8 mouse cellular contexts compared by ENCODE assay signal in the genomic region with DNA sequence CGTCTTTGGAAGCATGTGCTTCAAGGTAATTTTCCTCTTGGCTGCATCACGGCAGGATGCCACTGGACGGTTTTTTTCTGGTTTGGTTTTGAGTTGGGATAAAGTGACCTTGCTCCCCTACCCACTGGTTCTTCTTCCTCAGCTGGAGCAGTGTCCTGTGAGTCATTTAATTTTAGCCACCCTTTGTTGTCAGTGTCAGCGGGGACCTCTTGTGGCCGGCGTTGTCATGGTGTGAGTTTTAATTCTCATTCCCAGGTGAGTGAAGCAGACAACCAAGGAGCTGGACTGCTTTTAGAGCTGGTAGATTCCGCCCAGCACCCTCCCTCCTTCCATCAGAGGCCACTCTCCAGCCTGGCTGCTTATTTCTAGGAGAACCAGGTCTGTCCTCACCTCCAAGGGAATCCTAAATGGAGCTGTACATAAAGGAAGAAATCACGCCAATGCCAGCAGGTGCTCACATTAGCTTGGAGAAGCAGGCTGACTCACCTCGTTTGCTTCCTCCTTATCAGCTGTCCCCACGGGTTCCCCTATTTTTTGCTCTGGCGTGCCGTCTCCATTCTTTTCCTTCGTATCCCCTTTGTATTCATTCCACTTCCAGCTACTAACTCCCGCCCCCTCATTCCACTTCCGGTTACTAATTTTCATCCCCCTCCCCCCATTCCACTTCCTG.
DNase-seq lines count a peak whose midpoint lies in the region; ATAC-seq lines count a peak whose summit lies in the region.

No protein-coding gene starts in this region.

- WGBS in hindbrain, embryonic 15.5 days = 46% methylated on average over 15 of the region's 15 CpGs
- 59% methylated on average over 15 of the region's 15 CpGs for WGBS in hindbrain, embryonic 11.5 days

- no peak overlapping the region for H3K4me3 ChIP-seq in hindbrain, embryonic 15.5 days
- no peak overlapping the region for H3K4me3 ChIP-seq in hindbrain, embryonic 11.5 days (ENCODE audit: low read depth, low read length)

- no peaks in the 10 kb centered on the region for H3K9me3 ChIP-seq in hindbrain, embryonic 15.5 days
- no peaks in the 10 kb centered on the region for H3K9me3 ChIP-seq in hindbrain, embryonic 11.5 days (ENCODE audit: control insufficient read depth, low read length)

- H3K4me2 ChIP-seq in hindbrain, embryonic 15.5 days = no peak overlapping the region
- no peak overlapping the region for H3K4me2 ChIP-seq in hindbrain, embryonic 11.5 days (replicated peaks; ENCODE audit: low read depth, low read length)

- H3K36me3 ChIP-seq in hindbrain, embryonic 15.5 days = 0 out of 2 replicates have a peak, but pooled peaks cover 4% of the 10 kb centered on the region
- no peaks in the 10 kb centered on the region for H3K36me3 ChIP-seq in hindbrain, embryonic 11.5 days (ENCODE audit: control insufficient read depth, insufficient read depth, low read length)

- H3K9ac ChIP-seq in hindbrain, embryonic 15.5 days = no peak overlapping the region
- no peak overlapping the region for H3K9ac ChIP-seq in hindbrain, embryonic 11.5 days (ENCODE audit: low read depth, low read length)

- H3K27me3 ChIP-seq in hindbrain, embryonic 15.5 days = no peaks in the 10 kb centered on the region
- H3K27me3 ChIP-seq in hindbrain, embryonic 11.5 days (ENCODE audit: control insufficient read depth, insufficient read depth, low read length) = no peaks in the 10 kb centered on the region

- DNase-seq in hindbrain, embryonic 11.5 days (ENCODE audit: low spot score) = no peak
- peak; percentile 9 for DNase-seq in ovary, postnatal 36 days (ENCODE audit: low spot score)
- DNase-seq in ovary, postnatal 14 days (ENCODE audit: low spot score) = no peak
- DNase-seq in cerebellum, adult 9-10 months = peak; percentile 63
- DNase-seq in spleen, postnatal 36 days (ENCODE audit: low spot score in 2 of 2) = no peak
- no peak for DNase-seq in urinary bladder, adult 18-20 months (ENCODE audit: low spot score in 2 of 2)

- no peak for ATAC-seq in hindbrain, embryonic 15.5 days (ENCODE audit: low FRiP score, low read depth)
- ATAC-seq in hindbrain, embryonic 11.5 days (ENCODE audit: low FRiP score) = no peak
- ATAC-seq in megakaryocyte progenitor cell, adult 5-6 weeks (replicated peaks; ENCODE audit: poor library complexity) = no peak

- H3K27ac ChIP-seq in hindbrain, embryonic 15.5 days (replicated peaks) = peak overlapping the region; percentile 42
- H3K27ac ChIP-seq in hindbrain, embryonic 11.5 days (ENCODE audit: low read depth, low read length) = no peak overlapping the region

- peaks cover 17% of the 10 kb centered on the region for H3K4me1 ChIP-seq in hindbrain, embryonic 15.5 days (replicated peaks)
- 0 out of 2 replicates have a peak, but pooled peaks cover 2% of the 10 kb centered on the region for H3K4me1 ChIP-seq in hindbrain, embryonic 11.5 days (replicated peaks; ENCODE audit: control insufficient read depth, insufficient read depth, low read length)

Comparison
In these comparisons a context has a peak if more than half of its experiments do, and no peak if none do; other contexts are left out.
1. DNase-seq: peak in ovary, postnatal 36 days (single experiment) and cerebellum, adult 9-10 months (single experiment); none in hindbrain, embryonic 11.5 days (single experiment), ovary, postnatal 14 days (single experiment), spleen, postnatal 36 days (0 of 2) and urinary bladder, adult 18-20 months (0 of 2).